In genomic region chr6:125482427-125482831, GRCm38 (mm10) we compare ENCODE assay signal across 8 mouse cellular contexts. TPM values are rescaled to one million over a fixed set of nuclear protein-coding genes. Genes with fewer than 3 reads are reported as not detected.
DNase-seq lines count a peak whose midpoint lies in the region; ATAC-seq and TF ChIP-seq lines count a peak whose summit lies in the region.

No protein-coding gene starts in this region.

- peaks cover 3% of the 10 kb centered on the region; the same call in 1 of the 2 replicates for H3K79me2 ChIP-seq in heart, adult 2 months (replicated peaks; ENCODE audit: control insufficient read depth, insufficient read depth, low read length)

- no peak overlapping the region for H3K4me2 ChIP-seq in embryonic facial prominence, embryonic 15.5 days (replicated peaks)
- no peak overlapping the region for H3K4me2 ChIP-seq in midbrain, embryonic 16.5 days (ENCODE audit: low read length)

- H3K27ac ChIP-seq in heart, adult 2 months = peak overlapping the region; percentile 79
- H3K27ac ChIP-seq in embryonic facial prominence, embryonic 15.5 days (replicated peaks) = peak overlapping the region; percentile 81
- H3K27ac ChIP-seq in midbrain, embryonic 16.5 days (ENCODE audit: low read length) = no peak overlapping the region

- H3K36me3 ChIP-seq in heart, adult 2 months (ENCODE audit: control insufficient read depth, insufficient read depth, low read length) = no peaks in the 10 kb centered on the region
- H3K36me3 ChIP-seq in embryonic facial prominence, embryonic 15.5 days = no peaks in the 10 kb centered on the region
- H3K36me3 ChIP-seq in midbrain, embryonic 16.5 days (ENCODE audit: control insufficient read depth, insufficient read depth, low read length) = no peaks in the 10 kb centered on the region

- no peak for TF ChIP-seq POLR2A in heart, adult 2 months (IDR thresholded peaks at IDR 0.05; ENCODE audit: insufficient read depth, low read depth, low read length)

- H3K27me3 ChIP-seq in heart, adult 2 months (ENCODE audit: control insufficient read depth, insufficient read depth, low read length) = no peaks in the 10 kb centered on the region
- H3K27me3 ChIP-seq in embryonic facial prominence, embryonic 15.5 days = no peaks in the 10 kb centered on the region
- H3K27me3 ChIP-seq in midbrain, embryonic 16.5 days (ENCODE audit: control insufficient read depth, insufficient read depth, low read depth, low read length) = no peaks in the 10 kb centered on the region

- TF ChIP-seq EP300 in heart, adult 2 months (IDR thresholded peaks at IDR 0.05; ENCODE audit: insufficient read depth, low read depth, low read length) = no peak

- no peaks in the 10 kb centered on the region for H3K9me3 ChIP-seq in embryonic facial prominence, embryonic 15.5 days (replicated peaks)
- no peaks in the 10 kb centered on the region for H3K9me3 ChIP-seq in midbrain, embryonic 16.5 days (replicated peaks; ENCODE audit: control insufficient read depth, low read length, poor library complexity, severe bottlenecking)

- DNase-seq in heart, adult 2 months = peak in 1 of 2 experiments; percentile 30
- no peak for DNase-seq in heart, postnatal 36 days
- DNase-seq in CD4-positive helper T cell, adult 2 months (ENCODE audit: low read depth, low spot score) = peak; percentile 83
- DNase-seq in lung, postnatal 10 days = peak; percentile 68
- DNase-seq in frontal cortex, postnatal 25 days (ENCODE audit: low spot score in 2 of 2) = no peak
- DNase-seq in frontal cortex, postnatal 10 days (ENCODE audit: low spot score in 2 of 2) = no peak

- no peak overlapping the region for H3K9ac ChIP-seq in heart, adult 2 months (ENCODE audit: low read depth, low read length)
- H3K9ac ChIP-seq in embryonic facial prominence, embryonic 15.5 days = no peak overlapping the region
- H3K9ac ChIP-seq in midbrain, embryonic 16.5 days (ENCODE audit: low read depth, low read length) = no peak overlapping the region

- 23% methylated on average over 5 of the region's 5 CpGs for WGBS in heart, adult 2 months
- WGBS in embryonic facial prominence, embryonic 15.5 days = 47% methylated on average over 5 of the region's 5 CpGs
- 59% methylated on average over 5 of the region's 5 CpGs for WGBS in midbrain, embryonic 16.5 days

- TF ChIP-seq CTCF in heart, adult 2 months (IDR thresholded peaks at IDR 0.05) = no peak

- H3K4me1 ChIP-seq in heart, adult 2 months (ENCODE audit: control insufficient read depth, insufficient read depth, low read length) = peaks cover 49% of the 10 kb centered on the region
- H3K4me1 ChIP-seq in embryonic facial prominence, embryonic 15.5 days = peaks cover 77% of the 10 kb centered on the region
- peaks cover 8% of the 10 kb centered on the region for H3K4me1 ChIP-seq in midbrain, embryonic 16.5 days (ENCODE audit: control insufficient read depth, insufficient read depth, low read length)

- intact Hi-C loops in heart, adult 2 months (cut with DNase I) = no loop called here
- intact Hi-C loops in heart, postnatal 36 days (cut with DNase I) = no loop called here

- no peak for ATAC-seq in embryonic facial prominence, embryonic 15.5 days (ENCODE audit: insufficient number of reproducible peaks, low FRiP score, low TSS enrichment, low read depth)
- ATAC-seq in midbrain, embryonic 16.5 days = no peak

- no peak overlapping the region for H3K4me3 ChIP-seq in heart, adult 2 months
- H3K4me3 ChIP-seq in embryonic facial prominence, embryonic 15.5 days (replicated peaks) = no peak overlapping the region
- no peak overlapping the region for H3K4me3 ChIP-seq in midbrain, embryonic 16.5 days (ENCODE audit: low read depth, low read length)

RNA-seq across cellular contexts. Expression of gene Cd9, which starts 12.2 kb away (rescaled TPM):
- total RNA-seq in heart, adult 2 months (2021) = 10 to 100 TPM; 51.6 to 67.2 TPM
- 97.7 and 108 TPM in 2 replicates for polyA plus RNA-seq in heart, adult 2 months (2012; rRNA removed)
- 10 to 100 TPM; 54.7 to 59.2 TPM for total RNA-seq in heart, postnatal 36 days (2021)
- 366 and 382 TPM in 2 replicates for polyA plus RNA-seq in embryonic facial prominence, embryonic 15.5 days (2015; fragmentation: Nextera tagmentation; extraction: Ambion mirVana)
- 61.7 and 88.0 TPM in 2 replicates for polyA plus RNA-seq in midbrain, embryonic 16.5 days (2015; fragmentation: Nextera tagmentation; extraction: Ambion mirVana)

Comparison
In these comparisons a context has a peak if more than half of its experiments do, and no peak if none do; other contexts are left out.
1. DNase-seq: peak in CD4-positive helper T cell, adult 2 months (single experiment) and lung, postnatal 10 days (single experiment); none in heart, postnatal 36 days (0 of 2), frontal cortex, postnatal 25 days (0 of 2) and frontal cortex, postnatal 10 days (0 of 2).